Mouse (Mus musculus): ENCODE measurements around the gene Slx1b. TPM values are rescaled to one million over a fixed set of nuclear protein-coding genes. Genes with fewer than 3 reads are reported as not detected.
"Not testable (repeated sequence)": the region's sequence is repeated elsewhere in the genome, so short reads cannot be mapped to it uniquely, and the experiment has no call there.

Gene Slx1b
- total RNA-seq, 2 experiments from 2014 or later, result 2.1 to 3.6 TPM

- intact Hi-C loops (cut with DNase I), result no loop called here
- no peak for DNase-seq
Observed at GRCm38 (mm10) chr7:126644914-126645313, 50.7 kb downstream of the Slx1b start.

- intact Hi-C loops (cut with DNase I), result no loop called here
Observed at GRCm38 (mm10) chr7:126644345-126644744, 51.2 kb downstream of the Slx1b start.

GRCm38 (mm10) chr7:126643244-126643617 lies 52.4 kb downstream of the Slx1b start:
- DNase-seq; intact Hi-C loops (cut with DNase I): not testable (repeated sequence)

More at GRCm38 (mm10) chr7:126644345-126644744, 51.2 kb downstream of the Slx1b start:
- DNase-seq, result no peak

GRCm38 (mm10) chr7:126642545-126643243 lies 52.9 kb downstream of the Slx1b start:
- no peak for DNase-seq
- intact Hi-C loops (cut with DNase I), result no loop called here

Other genes starting within 250 kb of the Slx1b start
- gene Atp2a1, start 232.7 kb downstream of the Slx1b start, total RNA-seq (2021), result over 10,000 TPM; 23,125 to 24,213 TPM
- gene Sh2b1, start 220.4 kb downstream of the Slx1b start, total RNA-seq (2021), result 10 to 100 TPM; 36.8 to 43.4 TPM
- gene Tufm, start 208.4 kb downstream of the Slx1b start, total RNA-seq (2021), result 100 to 1,000 TPM; 122 to 145 TPM
- 10 to 100 TPM; 25.8 to 29.9 TPM for gene Atxn2l, start 192.3 kb downstream of the Slx1b start, total RNA-seq (2021)
- 100 to 1,000 TPM; 129 to 154 TPM for gene Eif3c, start 129.4 kb downstream of the Slx1b start, total RNA-seq (2021)
- gene Apobr, start 110.8 kb downstream of the Slx1b start, total RNA-seq (2021), result under 1 TPM; 0.44 to 0.46 TPM
- gene Cln3, start 110.0 kb downstream of the Slx1b start, total RNA-seq (2021), result 10 to 100 TPM; 10.7 to 11.0 TPM
- not detected for gene Il27, start 100.8 kb downstream of the Slx1b start, total RNA-seq (2021)
- 10 to 100 TPM in 1 of 2 experiments, 1 to 10 TPM in 1; 8.5 to 11.9 TPM for gene Nupr1, start 64.9 kb downstream of the Slx1b start, total RNA-seq (2021)
- 10 to 100 TPM; 29.3 to 33.2 TPM for gene Sgf29, start 46.5 kb downstream of the Slx1b start, total RNA-seq (2021)
- gene Sult1a1, start 19.4 kb downstream of the Slx1b start, total RNA-seq (2021), result 10 to 100 TPM; 15.7 to 21.0 TPM
- gene Bola2, start 383 bp downstream of the Slx1b start, total RNA-seq (2021), result 10 to 100 TPM; 29.9 to 36.8 TPM
- 1 to 10 TPM; 2.6 to 5.2 TPM for gene Coro1a, start 12.0 kb upstream of the Slx1b start, total RNA-seq (2021)
- 10 to 100 TPM; 15.7 to 21.9 TPM for gene Mapk3, start 63.8 kb upstream of the Slx1b start, total RNA-seq (2021)
- 1 to 10 TPM in 1 of 2 experiments, under 1 TPM in 1; 0.99 to 1.8 TPM for gene Gdpd3, start 70.5 kb upstream of the Slx1b start, total RNA-seq (2021)
- 10 to 100 TPM; 77.7 to 97.4 TPM for gene Ypel3, start 81.2 kb upstream of the Slx1b start, total RNA-seq (2021)
- under 1 TPM; 0.28 to 0.30 TPM for gene Tbx6, start 85.7 kb upstream of the Slx1b start, total RNA-seq (2021)
- 10 to 100 TPM; 21.6 to 22.4 TPM for gene Ppp4c, start 96.7 kb upstream of the Slx1b start, total RNA-seq (2021)
- gene Fam57b, start 101.9 kb upstream of the Slx1b start, total RNA-seq (2021), result 10 to 100 TPM; 55.8 to 67.4 TPM
- not detected for gene 4930451I11Rik, start 135.9 kb upstream of the Slx1b start, total RNA-seq (2021)
- gene Doc2a, start 151.6 kb upstream of the Slx1b start, total RNA-seq (2021), result not detected
- 1 to 10 TPM; 3.7 to 7.8 TPM for gene Hirip3, start 166.2 kb upstream of the Slx1b start, total RNA-seq (2021)
- gene Ino80e, start 166.6 kb upstream of the Slx1b start, total RNA-seq (2021), result 10 to 100 TPM; 10.3 to 12.6 TPM
- 10 to 100 TPM; 18.3 to 21.7 TPM for gene Taok2, start 188.9 kb upstream of the Slx1b start, total RNA-seq (2021)
- gene Tmem219, start 227.1 kb upstream of the Slx1b start, total RNA-seq (2021), result 1 to 10 TPM; 9.1 to 9.3 TPM
- 1 to 10 TPM; 1.4 to 1.6 TPM for gene Kctd13, start 233.1 kb upstream of the Slx1b start, total RNA-seq (2021)

Data from gastrocnemius, postnatal 36 days (tissue).